Mouse (Mus musculus): Measurements from ENCODE around the gene Foxo3. TPM values are rescaled to one million over a fixed set of nuclear protein-coding genes. Genes with fewer than 3 reads are reported as not detected.

The Foxo3 gene
- total and polyA plus RNA-seq, 3 experiments, result 9.2 to 18.2 (median 12.6) TPM

DNA sequence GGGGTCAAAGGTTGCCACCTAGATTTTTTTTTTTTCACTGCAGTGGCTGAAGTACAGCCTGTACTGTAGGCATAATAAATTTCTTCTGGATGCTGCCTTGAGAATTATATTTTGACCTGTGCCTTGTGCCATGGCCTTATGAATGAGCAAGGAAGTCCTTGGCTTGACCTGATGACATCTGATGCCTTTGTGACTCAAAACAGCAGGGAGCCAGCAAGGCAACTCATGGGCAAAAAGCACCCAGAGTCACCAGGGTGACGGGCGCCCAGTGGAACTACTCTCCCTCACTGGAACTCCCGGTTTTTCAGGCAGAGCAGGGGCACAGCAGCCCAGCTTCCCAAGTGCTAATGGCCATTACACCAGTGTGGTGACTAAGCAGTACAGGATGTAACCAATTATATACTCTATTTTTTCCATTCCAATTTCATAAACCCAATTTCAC is 45.4 kb downstream of the Foxo3 start:
- H3K9ac ChIP-seq (ENCODE audit: insufficient read depth, low read depth), result no peak overlapping the region
- H3K4me2 ChIP-seq (ENCODE audit: insufficient read depth, low read depth, poor library complexity, severe bottlenecking), result no peak overlapping the region
- H3K4me3 ChIP-seq (replicated peaks in 1 of 3; ENCODE audit: low read depth in 2 of 3, low read length in 2 of 3, poor library complexity in 1 of 3), result no peak overlapping the region
- DNase-seq (ENCODE audit: extremely low read depth), result no peak
- no peaks in the 10 kb centered on the region for H3K27me3 ChIP-seq (replicated peaks)
- H3K4me1 ChIP-seq (ENCODE audit: control insufficient read depth in 1 of 2, insufficient read depth in 2 of 2), result peaks cover 8 to 42% of the 10 kb centered on the region in 2 experiments; a peak in 3 of 4 replicates
- in situ Hi-C loops (cut with MboI; ENCODE audit: low pct_ligation_motif_present, low pct_unique_long_range_greater_than_20kb, low sequenced_read_pairs), result no loop called here
- H3K79me2 ChIP-seq (replicated peaks; ENCODE audit: control insufficient read depth, extremely low read depth, insufficient read depth, poor library complexity, severe bottlenecking), result peaks cover 10% of the 10 kb centered on the region
- H3K27ac ChIP-seq (ENCODE audit: insufficient read depth, low read depth), result no peak overlapping the region
- no peak for TF ChIP-seq ZMIZ1 (IDR thresholded peaks at IDR 0.05; ENCODE audit: low read depth, low read length)
- no peak for TF ChIP-seq POLR2AphosphoS2 (IDR thresholded peaks at IDR 0.05; ENCODE audit: low read depth, low read length)
- TF ChIP-seq MXI1 (IDR thresholded peaks at IDR 0.05; ENCODE audit: low read depth, low read length), result no peak
- TF ChIP-seq ELF1 (IDR thresholded peaks at IDR 0.05; ENCODE audit: low read depth, low read length), result no peak
- TF ChIP-seq MAZ (IDR thresholded peaks at IDR 0.05; ENCODE audit: low read depth, low read length), result no peak
- TF ChIP-seq ZC3H11A (IDR thresholded peaks at IDR 0.05; ENCODE audit: low read depth, low read length), result no peak
- no peak for TF ChIP-seq USF1 (IDR thresholded peaks at IDR 0.05; ENCODE audit: low read depth, low read length)
- peaks cover 8 to 40% of the 10 kb centered on the region in 2 experiments for H3K36me3 ChIP-seq (replicated peaks in 1 of 2; ENCODE audit: control insufficient read depth in 1 of 2, insufficient read depth in 1 of 2, low read length in 1 of 2)
- H3K9me3 ChIP-seq (replicated peaks; ENCODE audit: low read length), result no peaks in the 10 kb centered on the region
- dilution Hi-C loops (cut with MboI; ENCODE audit: extremely low pct_ligation_motif_present, extremely low pct_unique_long_range_greater_than_20kb, low sequenced_read_pairs), result no loop called here

DNA sequence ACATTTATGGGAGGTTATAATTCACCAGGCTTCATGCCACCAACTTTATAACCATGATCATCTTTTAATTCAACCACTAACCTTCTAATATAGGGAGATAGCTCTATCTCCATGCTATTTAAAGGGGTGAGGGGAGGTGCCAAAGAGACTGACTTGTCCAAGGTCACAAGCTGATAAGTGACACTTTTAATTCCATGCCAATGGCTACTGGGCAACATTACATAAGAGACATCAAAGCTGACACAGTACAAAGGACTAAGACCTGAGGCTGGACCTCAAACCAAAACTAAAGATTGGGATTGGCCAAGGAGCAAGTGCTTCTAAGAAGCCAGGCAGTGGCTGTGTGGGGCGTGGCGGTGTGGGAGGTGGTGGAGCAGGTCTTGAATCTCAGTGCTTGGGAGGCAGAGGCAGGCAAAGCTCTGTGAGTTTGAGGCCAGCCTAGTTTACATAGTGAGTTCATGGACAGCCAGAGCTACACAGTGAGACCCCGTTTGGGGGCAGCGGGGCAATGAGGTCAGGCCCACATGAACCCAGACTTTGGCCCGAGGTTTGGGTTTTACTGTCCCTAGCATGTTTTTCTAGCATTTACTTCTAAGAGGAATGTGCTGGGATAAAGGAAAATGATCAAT is 46.0 kb downstream of the Foxo3 start:
- peaks cover 8% of the 10 kb centered on the region; the same call in 1 of the 2 replicates for H3K79me2 ChIP-seq (replicated peaks; ENCODE audit: control insufficient read depth, extremely low read depth, insufficient read depth, poor library complexity, severe bottlenecking)
- TF ChIP-seq MAFK (IDR thresholded peaks at IDR 0.05; ENCODE audit: insufficient replicate concordance, low read length) (no peak), NRF1 (IDR thresholded peaks at IDR 0.05; ENCODE audit: low read depth, low read length) (no peak), ZMIZ1 (IDR thresholded peaks at IDR 0.05; ENCODE audit: low read depth, low read length) (no peak), ELF1 (IDR thresholded peaks at IDR 0.05; ENCODE audit: low read depth, low read length) (no peak), E2F4 (IDR thresholded peaks at IDR 0.05; ENCODE audit: insufficient replicate concordance, low read depth, low read length) (no peak), POLR2A (IDR thresholded peaks at IDR 0.05; ENCODE audit: low read depth, low read length) (no peak), TBP (conservative IDR thresholded peaks at IDR 0.05; ENCODE audit: low read depth, low read length) (no peak), RAD21 (IDR thresholded peaks at IDR 0.05; ENCODE audit: low read depth, low read length) (no peak)
- H3K9ac ChIP-seq (ENCODE audit: insufficient read depth, low read depth), result no peak overlapping the region
- peaks cover 9 to 44% of the 10 kb centered on the region in 2 experiments; a peak in 3 of 4 replicates for H3K4me1 ChIP-seq (ENCODE audit: control insufficient read depth in 1 of 2, insufficient read depth in 2 of 2)
- no peak overlapping the region for H3K4me2 ChIP-seq (ENCODE audit: insufficient read depth, low read depth, poor library complexity, severe bottlenecking)
- in situ Hi-C loops (cut with MboI; ENCODE audit: low pct_ligation_motif_present, low pct_unique_long_range_greater_than_20kb, low sequenced_read_pairs) (no loop called here), dilution Hi-C loops (cut with MboI; ENCODE audit: extremely low pct_ligation_motif_present, extremely low pct_unique_long_range_greater_than_20kb, low sequenced_read_pairs) (no loop called here)
- H3K36me3 ChIP-seq (replicated peaks in 1 of 2; ENCODE audit: control insufficient read depth in 1 of 2, insufficient read depth in 1 of 2, low read length in 1 of 2), result peaks cover 10 to 44% of the 10 kb centered on the region in 2 experiments
- H3K4me3 ChIP-seq (replicated peaks in 1 of 3; ENCODE audit: low read depth in 2 of 3, low read length in 2 of 3, poor library complexity in 1 of 3), result no peak overlapping the region
- no peak overlapping the region for H3K27ac ChIP-seq (ENCODE audit: insufficient read depth, low read depth)
- H3K9me3 ChIP-seq (replicated peaks; ENCODE audit: low read length), result no peaks in the 10 kb centered on the region
- no peaks in the 10 kb centered on the region for H3K27me3 ChIP-seq (replicated peaks)
- no peak for DNase-seq (ENCODE audit: extremely low read depth)
